Mouse (Mus musculus) A20 (cell line): ENCODE results near the gene Lsg1.

ENCODE experiments used
- DNase-seq: peaks from one replicate; pipeline ENCODE4 v3.0.0-alpha.2; 2011; ENCODE audit warnings: low read depth, low spot score

Gene Lsg1

GRCm38 (mm10) chr16:30520361-30520823, 67.0 kb downstream of the Lsg1 start:
- DNase-seq: peak; percentile 82

- DNase-seq: no peak
Observed at GRCm38 (mm10) chr16:30518635-30519034, 68.8 kb downstream of the Lsg1 start.

GRCm38 (mm10) chr16:30517666-30518283, 69.6 kb downstream of the Lsg1 start:
- no peak for DNase-seq

- no peak for DNase-seq
Observed at GRCm38 (mm10) chr16:30516993-30517392, 70.4 kb downstream of the Lsg1 start.

- peak; percentile 28 for DNase-seq
Observed at GRCm38 (mm10) chr16:30515418-30515817, 72.0 kb downstream of the Lsg1 start.

- no peak for DNase-seq
Observed at GRCm38 (mm10) chr16:30513050-30514024, 74.1 kb downstream of the Lsg1 start.

GRCm38 (mm10) chr16:30512375-30513049, 74.9 kb downstream of the Lsg1 start:
- no peak for DNase-seq

- peak; percentile 92 for DNase-seq
Observed at GRCm38 (mm10) chr16:30511563-30512340, 75.6 kb downstream of the Lsg1 start.

- peak; percentile 94 for DNase-seq
Observed at GRCm38 (mm10) chr16:30510504-30511451, 76.6 kb downstream of the Lsg1 start.
